Mouse (Mus musculus): ENCODE measurements around the gene Pdss2. TPM values are rescaled to one million over a fixed set of nuclear protein-coding genes. Genes with fewer than 3 reads are reported as not detected.

The Pdss2 gene
- polyA plus RNA-seq, 1 experiment from 2014 or later, result 15.1 TPM

DNA sequence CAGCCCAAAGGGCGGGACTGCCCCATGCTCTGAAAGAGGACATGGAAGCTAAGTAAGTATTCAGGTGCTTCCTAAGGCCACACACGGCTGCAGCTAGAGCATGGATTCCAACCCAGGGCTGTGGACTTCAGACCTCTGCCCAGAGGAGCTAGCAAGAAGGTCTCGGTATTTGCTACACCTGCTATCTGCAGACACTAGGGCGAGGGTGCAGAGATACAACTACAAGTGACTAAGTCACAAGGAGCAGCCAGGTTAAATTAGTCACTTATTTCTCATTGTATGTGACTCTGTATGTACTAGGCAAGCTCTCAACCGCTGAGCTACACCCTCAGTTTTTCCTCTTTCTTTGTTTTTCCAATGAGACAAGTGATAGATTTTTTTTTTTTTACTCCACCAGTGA lies 241.5 kb downstream of the Pdss2 start:
- WGBS, result 86% methylated on average over 5 of the region's 5 CpGs
- no peak overlapping the region for H3K4me3 ChIP-seq (ENCODE audit: low read depth, low read length)
- no peaks in the 10 kb centered on the region for H3K4me1 ChIP-seq (replicated peaks; ENCODE audit: control insufficient read depth, insufficient read depth, low read length)
- H3K4me2 ChIP-seq (ENCODE audit: low read depth, low read length, severe bottlenecking), result no peak overlapping the region
- H3K9ac ChIP-seq (ENCODE audit: low read length), result no peak overlapping the region
- DNase-seq (ENCODE audit: low spot score) (no peak), ATAC-seq (replicated peaks; ENCODE audit: low FRiP score) (no peak)
- H3K9me3 ChIP-seq (ENCODE audit: control insufficient read depth, low read length), result no peaks in the 10 kb centered on the region
- H3K36me3 ChIP-seq (ENCODE audit: control insufficient read depth, insufficient read depth, low read length), result no peaks in the 10 kb centered on the region
- no peaks in the 10 kb centered on the region for H3K27me3 ChIP-seq (ENCODE audit: control insufficient read depth, insufficient read depth, low read length)
- no peak overlapping the region for H3K27ac ChIP-seq (ENCODE audit: low read depth, low read length)

DNA sequence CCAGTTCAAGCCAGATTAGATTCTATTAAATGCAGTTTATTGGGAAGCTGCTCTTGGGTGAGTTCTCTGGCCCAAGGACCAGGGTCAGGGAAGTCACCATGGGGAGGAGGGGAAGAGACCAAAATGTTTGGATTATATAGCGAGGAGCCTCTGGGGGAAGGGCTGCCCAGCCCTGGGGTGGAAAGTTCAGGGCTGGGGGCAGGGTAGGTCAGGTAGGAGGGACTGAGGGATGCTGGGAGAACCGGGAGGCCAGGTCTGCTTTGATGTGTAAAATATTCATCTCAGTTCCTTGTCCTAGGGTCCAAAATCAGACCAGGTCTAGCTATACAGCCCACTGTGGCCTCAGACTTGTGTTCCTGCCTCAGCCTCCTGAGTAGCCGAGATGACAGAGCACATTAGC lies 241.9 kb downstream of the Pdss2 start:
- Histone ChIP-seq H3K4me1 (replicated peaks; ENCODE audit: control insufficient read depth, insufficient read depth, low read length) (no peaks in the 10 kb centered on the region), H3K9me3 (ENCODE audit: control insufficient read depth, low read length) (no peaks in the 10 kb centered on the region), H3K4me3 (ENCODE audit: low read depth, low read length) (no peak overlapping the region), H3K27ac (ENCODE audit: low read depth, low read length) (no peak overlapping the region), H3K36me3 (ENCODE audit: control insufficient read depth, insufficient read depth, low read length) (no peaks in the 10 kb centered on the region), H3K4me2 (ENCODE audit: low read depth, low read length, severe bottlenecking) (no peak overlapping the region), H3K9ac (ENCODE audit: low read length) (no peak overlapping the region), H3K27me3 (ENCODE audit: control insufficient read depth, insufficient read depth, low read length) (no peaks in the 10 kb centered on the region)
- ATAC-seq (replicated peaks; ENCODE audit: low FRiP score) (no peak), DNase-seq (ENCODE audit: low spot score) (no peak)
- WGBS, result 73% methylated on average over 3 of the region's 3 CpGs

DNA sequence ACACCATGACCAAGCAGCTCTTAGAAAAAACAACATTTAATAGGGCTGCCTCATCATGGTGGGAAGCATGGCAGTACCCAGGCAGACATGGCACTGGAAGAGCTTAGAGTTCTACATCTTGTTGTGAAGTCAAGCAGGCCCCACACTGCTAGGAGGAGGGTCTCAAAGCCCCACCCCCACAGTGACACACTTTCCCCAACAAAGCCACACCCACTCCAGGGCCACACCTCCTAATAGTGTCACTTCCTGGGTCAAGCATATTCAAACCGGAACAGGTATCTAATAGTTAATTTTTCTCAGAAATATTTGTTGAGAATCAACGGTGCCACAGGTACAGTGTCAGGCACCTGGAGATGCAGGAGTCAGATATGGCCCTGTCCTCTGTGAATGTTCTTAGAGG lies 244.9 kb downstream of the Pdss2 start:
- WGBS, result 98% methylated on average over 2 of the region's 2 CpGs
- Histone ChIP-seq H3K4me3 (ENCODE audit: low read depth, low read length) (no peak overlapping the region), H3K9ac (ENCODE audit: low read length) (no peak overlapping the region), H3K9me3 (ENCODE audit: control insufficient read depth, low read length) (no peaks in the 10 kb centered on the region), H3K27ac (ENCODE audit: low read depth, low read length) (no peak overlapping the region), H3K4me1 (replicated peaks; ENCODE audit: control insufficient read depth, insufficient read depth, low read length) (no peaks in the 10 kb centered on the region), H3K4me2 (ENCODE audit: low read depth, low read length, severe bottlenecking) (no peak overlapping the region), H3K27me3 (ENCODE audit: control insufficient read depth, insufficient read depth, low read length) (no peaks in the 10 kb centered on the region), H3K36me3 (ENCODE audit: control insufficient read depth, insufficient read depth, low read length) (no peaks in the 10 kb centered on the region)
- DNase-seq (ENCODE audit: low spot score), result no peak
- no peak for ATAC-seq (replicated peaks; ENCODE audit: low FRiP score)

DNA sequence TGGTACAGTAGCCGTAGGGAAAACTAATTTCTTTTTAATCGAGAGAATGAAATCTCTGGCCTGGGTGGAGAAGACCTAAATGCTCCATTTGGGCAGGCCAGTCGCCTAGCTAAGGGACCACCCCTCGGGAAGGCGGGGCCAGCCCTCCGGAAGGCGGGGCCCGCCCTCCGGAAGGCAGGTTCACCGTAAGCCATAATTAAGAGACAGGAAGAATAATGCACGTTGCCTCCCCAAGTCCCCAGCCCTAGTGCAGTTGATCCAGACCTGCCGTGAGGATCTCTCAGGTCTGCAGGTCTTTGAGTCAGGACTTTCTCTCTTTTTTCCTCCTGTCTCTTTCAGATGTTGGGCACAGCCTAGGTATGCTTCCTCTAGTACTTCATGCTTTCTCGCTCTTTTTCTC lies 246.4 kb downstream of the Pdss2 start:
- Histone ChIP-seq H3K4me3 (ENCODE audit: low read depth, low read length) (no peak overlapping the region), H3K9me3 (ENCODE audit: control insufficient read depth, low read length) (no peaks in the 10 kb centered on the region), H3K27ac (ENCODE audit: low read depth, low read length) (no peak overlapping the region), H3K36me3 (ENCODE audit: control insufficient read depth, insufficient read depth, low read length) (no peaks in the 10 kb centered on the region), H3K27me3 (ENCODE audit: control insufficient read depth, insufficient read depth, low read length) (no peaks in the 10 kb centered on the region), H3K9ac (ENCODE audit: low read length) (no peak overlapping the region), H3K4me2 (ENCODE audit: low read depth, low read length, severe bottlenecking) (no peak overlapping the region), H3K4me1 (replicated peaks; ENCODE audit: control insufficient read depth, insufficient read depth, low read length) (no peaks in the 10 kb centered on the region)
- DNase-seq (ENCODE audit: low spot score) (no peak), ATAC-seq (replicated peaks; ENCODE audit: low FRiP score) (no peak)
- 45% methylated on average over 13 of the region's 13 CpGs for WGBS

DNA sequence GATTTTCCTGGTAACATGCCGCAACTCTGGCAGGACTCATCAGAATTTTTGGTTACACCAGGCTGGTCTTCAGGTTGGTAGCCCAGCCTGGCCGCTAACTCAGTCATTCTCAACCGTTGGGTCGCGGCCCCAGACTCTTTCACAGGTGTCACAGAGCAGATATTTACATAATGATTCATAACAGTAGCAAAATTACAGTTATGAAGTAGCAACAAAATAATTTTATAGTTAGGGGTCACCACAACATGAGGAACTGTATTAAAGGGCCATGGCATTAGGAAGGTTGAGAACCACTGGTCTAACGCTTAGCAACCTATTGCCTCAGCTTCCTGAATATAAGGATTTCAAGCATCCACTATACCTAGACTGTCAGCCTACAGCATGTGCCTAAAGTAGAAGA lies 247.0 kb downstream of the Pdss2 start:
- Histone ChIP-seq H3K9ac (ENCODE audit: low read length) (no peak overlapping the region), H3K27me3 (ENCODE audit: control insufficient read depth, insufficient read depth, low read length) (no peaks in the 10 kb centered on the region), H3K4me1 (replicated peaks; ENCODE audit: control insufficient read depth, insufficient read depth, low read length) (no peaks in the 10 kb centered on the region), H3K9me3 (ENCODE audit: control insufficient read depth, low read length) (no peaks in the 10 kb centered on the region), H3K27ac (ENCODE audit: low read depth, low read length) (no peak overlapping the region), H3K36me3 (ENCODE audit: control insufficient read depth, insufficient read depth, low read length) (no peaks in the 10 kb centered on the region), H3K4me3 (ENCODE audit: low read depth, low read length) (no peak overlapping the region), H3K4me2 (ENCODE audit: low read depth, low read length, severe bottlenecking) (no peak overlapping the region)
- DNase-seq (ENCODE audit: low spot score) (no peak), ATAC-seq (replicated peaks; ENCODE audit: low FRiP score) (no peak)
- 92% methylated on average over 6 of the region's 6 CpGs for WGBS

DNA sequence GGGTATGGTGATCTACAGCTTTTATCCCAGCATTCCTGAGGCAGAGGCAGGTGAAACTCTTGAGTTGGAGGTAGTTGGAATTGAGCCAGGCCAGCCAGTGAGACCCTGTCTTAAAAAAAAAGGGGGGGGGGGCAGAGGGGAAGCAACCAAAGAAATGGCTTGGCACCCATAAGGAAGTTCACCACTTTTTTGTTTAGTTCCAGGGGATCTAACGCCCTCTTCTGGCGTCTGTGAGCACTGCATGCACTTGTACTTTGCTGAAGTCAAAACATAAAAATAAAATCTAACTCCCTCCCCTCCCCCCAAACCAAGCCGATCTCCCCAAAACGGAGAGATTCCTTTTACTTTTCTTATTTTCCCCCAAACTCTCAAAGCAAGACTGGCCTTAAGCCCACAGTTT lies 254.1 kb downstream of the Pdss2 start:
- Histone ChIP-seq H3K4me3 (ENCODE audit: low read depth, low read length) (no peak overlapping the region), H3K4me2 (ENCODE audit: low read depth, low read length, severe bottlenecking) (no peak overlapping the region), H3K9me3 (ENCODE audit: control insufficient read depth, low read length) (no peaks in the 10 kb centered on the region), H3K4me1 (replicated peaks; ENCODE audit: control insufficient read depth, insufficient read depth, low read length) (peaks cover 4% of the 10 kb centered on the region; the same call in 1 of the 2 replicates), H3K27ac (ENCODE audit: low read depth, low read length) (no peak overlapping the region), H3K36me3 (ENCODE audit: control insufficient read depth, insufficient read depth, low read length) (no peaks in the 10 kb centered on the region), H3K9ac (ENCODE audit: low read length) (no peak overlapping the region), H3K27me3 (ENCODE audit: control insufficient read depth, insufficient read depth, low read length) (no peaks in the 10 kb centered on the region)
- no peak for DNase-seq (ENCODE audit: low spot score)
- no peak for ATAC-seq (replicated peaks; ENCODE audit: low FRiP score)
- WGBS, result 59% methylated on average over 4 of the region's 4 CpGs

DNA sequence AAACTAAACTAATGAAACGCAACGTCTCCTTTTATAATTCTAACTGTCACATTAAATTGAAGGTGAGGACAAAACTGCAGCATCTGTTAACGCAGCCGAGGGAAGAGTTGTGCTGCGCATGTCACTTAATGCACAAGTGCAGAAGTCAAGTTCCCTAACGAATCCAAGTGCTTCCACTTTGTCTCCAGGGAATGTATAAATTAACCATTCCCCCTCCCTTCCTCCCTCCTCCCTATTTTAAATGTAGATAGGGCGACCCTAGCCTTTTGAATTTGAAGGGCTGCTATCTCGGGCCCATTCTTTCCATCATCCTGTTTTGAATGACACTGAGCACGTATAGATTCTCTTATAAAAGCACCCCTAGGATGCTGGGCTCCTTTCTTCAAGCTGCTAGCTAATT lies 256.2 kb downstream of the Pdss2 start:
- Histone ChIP-seq H3K4me2 (ENCODE audit: low read depth, low read length, severe bottlenecking) (peak overlapping the region; percentile 95), H3K9ac (ENCODE audit: low read length) (peak overlapping the region; percentile 99), H3K27me3 (ENCODE audit: control insufficient read depth, insufficient read depth, low read length) (no peaks in the 10 kb centered on the region), H3K36me3 (ENCODE audit: control insufficient read depth, insufficient read depth, low read length) (no peaks in the 10 kb centered on the region), H3K27ac (ENCODE audit: low read depth, low read length) (peak overlapping the region; percentile 94), H3K4me1 (replicated peaks; ENCODE audit: control insufficient read depth, insufficient read depth, low read length) (peaks cover 13% of the 10 kb centered on the region; the same call in 1 of the 2 replicates), H3K9me3 (ENCODE audit: control insufficient read depth, low read length) (no peaks in the 10 kb centered on the region), H3K4me3 (ENCODE audit: low read depth, low read length) (peak overlapping the region; percentile 87)
- 2% methylated on average over 9 of the region's 9 CpGs for WGBS
- ATAC-seq (replicated peaks; ENCODE audit: low FRiP score) (no peak), DNase-seq (ENCODE audit: low spot score) (no peak)

DNA sequence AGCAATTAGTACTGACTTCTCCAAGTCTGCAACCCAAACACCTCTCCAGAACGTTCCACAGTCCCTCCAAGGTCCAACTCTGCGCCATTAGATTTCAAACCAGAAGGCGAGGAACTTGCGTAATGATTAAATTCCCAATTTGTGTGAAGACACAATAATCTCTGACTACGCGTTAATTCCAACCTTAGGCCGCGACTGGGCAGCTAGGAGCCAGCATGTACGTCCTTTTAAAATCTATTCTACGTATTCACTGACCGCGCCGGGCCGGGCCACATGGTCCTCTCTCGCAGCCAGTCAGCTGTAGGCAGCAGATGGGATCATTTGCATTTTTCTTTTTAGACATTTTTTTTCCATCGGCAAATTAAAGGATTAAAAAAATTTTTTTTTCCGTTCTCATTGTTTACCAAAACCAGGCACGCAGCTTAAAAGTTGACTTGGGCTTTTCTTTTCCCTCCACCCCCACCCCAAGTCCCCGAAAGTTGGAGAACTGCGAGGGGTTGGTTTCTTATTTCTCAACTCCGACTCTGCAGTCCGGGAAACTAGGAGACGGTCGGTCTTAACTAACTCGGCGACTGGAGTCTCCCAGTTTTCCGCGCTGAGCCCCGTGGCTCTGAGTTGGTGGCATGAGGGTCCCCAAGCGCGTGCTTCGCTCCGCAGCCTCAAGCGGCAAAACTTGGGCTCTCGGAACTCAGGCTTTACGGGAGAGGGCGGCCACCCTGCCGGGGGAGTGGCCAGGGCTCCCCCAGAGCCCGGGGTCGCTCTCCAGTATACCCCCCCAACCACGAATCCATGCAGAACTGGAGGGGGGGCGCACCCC lies 256.8 kb downstream of the Pdss2 start:
- WGBS, result under 1% methylated on average over 42 of the region's 42 CpGs
- peaks cover 19% of the 10 kb centered on the region; the same call in 1 of the 2 replicates for H3K4me1 ChIP-seq (replicated peaks; ENCODE audit: control insufficient read depth, insufficient read depth, low read length)
- peak overlapping the region; percentile 95 for H3K4me2 ChIP-seq (ENCODE audit: low read depth, low read length, severe bottlenecking)
- no peaks in the 10 kb centered on the region for H3K27me3 ChIP-seq (ENCODE audit: control insufficient read depth, insufficient read depth, low read length)
- H3K36me3 ChIP-seq (ENCODE audit: control insufficient read depth, insufficient read depth, low read length), result no peaks in the 10 kb centered on the region
- no peaks in the 10 kb centered on the region for H3K9me3 ChIP-seq (ENCODE audit: control insufficient read depth, low read length)
- DNase-seq (ENCODE audit: low spot score) (peak; percentile 85), ATAC-seq (replicated peaks; ENCODE audit: low FRiP score) (peak; percentile 71)
- H3K9ac ChIP-seq (ENCODE audit: low read length), result peak overlapping the region; percentile 99
- H3K27ac ChIP-seq (ENCODE audit: low read depth, low read length), result peak overlapping the region; percentile 94
- peak overlapping the region; percentile 87 for H3K4me3 ChIP-seq (ENCODE audit: low read depth, low read length)
